Mouse (Mus musculus) frontal cortex, postnatal 10 days (tissue): Measurements from ENCODE around the gene Foxn3.

Source experiments
- DNase-seq, 2 experiments: peaks; one replicate each; pipeline ENCODE4 v3.0.0; 2022; ENCODE audit warnings: low spot score in 2 of 2, mixed read lengths in 1 of 2

Gene Foxn3

GRCm38 (mm10) chr12:99182338-99182737 is 381.0 kb downstream of the Foxn3 start:
- no peak for DNase-seq

- no peak for DNase-seq
Observed at GRCm38 (mm10) chr12:99180234-99180824, 383.1 kb downstream of the Foxn3 start.

- no peak for DNase-seq
Observed at GRCm38 (mm10) chr12:99174979-99175621, 388.3 kb downstream of the Foxn3 start.

GRCm38 (mm10) chr12:99172170-99172569 is 391.2 kb downstream of the Foxn3 start:
- no peak for DNase-seq

- no peak for DNase-seq
Observed at GRCm38 (mm10) chr12:99169925-99170324, 393.5 kb downstream of the Foxn3 start.

GRCm38 (mm10) chr12:99166091-99166490 is 397.3 kb downstream of the Foxn3 start:
- DNase-seq: no peak

GRCm38 (mm10) chr12:99163342-99163682 is 400.1 kb downstream of the Foxn3 start:
- DNase-seq: no peak

- DNase-seq: no peak
Observed at GRCm38 (mm10) chr12:99162639-99163341, 400.6 kb downstream of the Foxn3 start.

GRCm38 (mm10) chr12:99162188-99162587 is 401.2 kb downstream of the Foxn3 start:
- DNase-seq: peak; percentile 31 to 67

GRCm38 (mm10) chr12:99160061-99160460 is 403.3 kb downstream of the Foxn3 start:
- DNase-seq: no peak

GRCm38 (mm10) chr12:99155904-99156303 is 407.5 kb downstream of the Foxn3 start:
- DNase-seq: no peak

- DNase-seq: no peak
Observed at GRCm38 (mm10) chr12:99154230-99154629, 409.2 kb downstream of the Foxn3 start.

- DNase-seq: no peak
Observed at GRCm38 (mm10) chr12:99153664-99154063, 409.7 kb downstream of the Foxn3 start.

GRCm38 (mm10) chr12:99150126-99150525 is 413.3 kb downstream of the Foxn3 start:
- no peak for DNase-seq

- no peak for DNase-seq
Observed at GRCm38 (mm10) chr12:99149193-99149592, 414.2 kb downstream of the Foxn3 start.
